Mouse (Mus musculus) NIH3T3 (cell line): Measurements from ENCODE around the gene Hoxc4.

Experiments used
- DNase-seq: peaks from one replicate; pipeline ENCODE4 v3.0.0-alpha.2; 2012; ENCODE audit warnings: low read depth

The Hoxc4 gene

GRCm38 (mm10) chr15:102990461-102991397 lies 28.0 kb upstream of the Hoxc4 start, which contains the start of gene Hoxc8:
Hoxc8 (plus strand) TSS chr15:102990607.
- no peak for DNase-seq

GRCm38 (mm10) chr15:102991782-102992181 lies 27.0 kb upstream of the Hoxc4 start:
- no peak for DNase-seq

- no peak for DNase-seq
Observed at GRCm38 (mm10) chr15:102992206-102992605, 26.5 kb upstream of the Hoxc4 start.

- no peak for DNase-seq
Observed at GRCm38 (mm10) chr15:102992863-102993262, 25.9 kb upstream of the Hoxc4 start.

DNA sequence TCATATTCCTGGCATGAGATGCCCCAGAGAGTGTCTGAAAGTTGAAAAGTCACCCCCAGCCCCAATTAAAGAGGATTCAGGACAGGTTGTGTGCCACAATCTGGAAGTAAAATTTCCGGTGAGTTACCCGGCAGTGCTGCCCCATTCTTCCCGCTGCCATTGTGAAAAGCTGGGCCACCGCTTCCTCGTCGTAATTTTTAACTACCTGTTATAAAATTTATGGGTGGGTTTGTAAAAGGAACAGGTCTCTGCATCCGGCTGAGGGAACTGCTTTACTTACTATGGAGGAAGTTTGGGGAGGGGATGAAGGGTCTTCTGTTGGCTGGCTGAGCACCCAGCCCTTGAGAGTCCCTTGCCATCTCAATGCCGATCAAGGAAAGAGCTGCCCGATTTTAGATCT lies 22.2 kb upstream of the Hoxc4 start:
- DNase-seq = no peak

DNA sequence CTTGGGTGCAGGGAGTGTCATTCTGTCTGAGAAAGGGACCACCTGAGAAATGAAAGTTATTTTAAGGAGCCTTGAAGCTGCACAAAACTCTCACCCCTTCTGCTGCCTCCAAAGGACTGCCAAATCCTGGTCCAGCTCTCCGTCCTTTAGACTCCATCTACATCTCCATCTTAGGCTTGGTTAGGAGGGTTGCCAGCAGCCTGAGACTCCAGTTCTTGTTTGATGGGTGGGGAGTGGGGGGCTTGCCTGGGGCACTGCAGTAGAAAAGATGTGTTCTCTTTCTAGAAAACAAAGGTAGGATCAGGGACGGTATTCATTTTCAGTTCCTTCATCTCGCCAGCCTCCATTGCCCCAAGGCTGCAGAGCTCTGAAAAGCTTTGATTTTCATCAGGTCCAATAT lies 21.3 kb upstream of the Hoxc4 start:
- peak; percentile 38 for DNase-seq

GRCm38 (mm10) chr15:102997939-102998355 lies 20.8 kb upstream of the Hoxc4 start, which contains the start of gene Hoxc6:
Hoxc6 (plus strand) TSS chr15:102998257.
- peak; percentile 82 for DNase-seq

DNA sequence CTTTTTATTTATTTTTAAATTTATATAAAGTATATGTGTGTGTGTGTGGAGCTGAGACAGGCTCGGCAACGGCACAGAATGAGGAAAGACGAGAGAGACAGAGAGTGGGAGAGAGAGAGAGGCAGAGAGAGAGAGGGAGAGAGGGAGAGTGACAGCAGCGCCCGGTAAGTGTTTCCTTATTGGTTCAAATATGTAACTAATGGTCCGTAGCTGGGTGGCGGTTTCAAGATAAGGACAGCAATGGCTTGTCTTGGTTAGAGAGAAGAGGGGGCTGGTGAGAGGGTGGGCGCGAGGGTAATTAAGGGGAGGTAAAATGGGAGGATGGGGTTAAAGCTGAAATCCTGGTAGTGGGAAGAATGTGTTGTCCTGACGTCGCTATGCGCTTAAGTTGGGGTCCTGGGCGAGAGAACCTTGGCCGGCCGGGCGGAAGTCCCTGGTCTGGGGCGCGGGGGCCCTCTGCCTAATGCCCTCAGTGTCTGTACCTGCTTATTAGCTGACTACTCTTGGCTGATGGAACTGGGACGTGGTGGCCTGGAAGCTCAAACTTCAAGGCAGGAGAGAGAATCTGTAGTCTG lies 20.0 kb upstream of the Hoxc4 start:
- peak; percentile 50 for DNase-seq

DNA sequence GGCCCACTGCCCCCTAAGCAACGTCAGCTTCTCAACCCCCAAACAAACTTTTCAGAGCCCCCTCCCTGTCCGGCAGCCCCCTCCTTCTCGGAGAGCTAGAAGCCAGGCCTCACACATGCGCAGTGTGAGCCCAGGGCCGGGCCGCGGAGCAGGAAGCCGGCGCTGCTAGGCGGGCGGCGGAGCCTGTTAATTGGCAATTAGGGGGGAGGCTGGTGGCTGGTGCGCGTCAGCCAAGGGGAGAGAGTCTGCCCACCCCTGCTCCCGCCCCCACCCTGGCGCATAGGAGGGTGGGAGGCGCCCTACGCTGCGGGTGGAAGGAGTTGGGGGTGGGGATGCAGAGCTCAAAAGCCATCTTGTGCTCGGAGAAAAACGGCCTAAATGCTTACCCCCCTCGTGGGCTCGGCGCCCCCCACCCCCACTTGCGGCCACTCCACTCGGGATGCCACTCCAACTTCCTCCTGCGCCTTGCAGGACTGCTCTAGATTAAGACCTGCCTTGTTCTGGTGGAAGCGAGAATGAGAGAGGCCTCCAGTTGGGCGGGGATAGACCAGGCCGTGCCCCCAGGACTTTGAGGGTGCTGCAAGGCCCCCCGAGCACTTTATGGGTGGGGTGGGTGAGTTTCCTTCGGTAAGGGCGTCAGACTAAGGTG lies 19.4 kb upstream of the Hoxc4 start:
- peak; percentile 96 for DNase-seq

DNA sequence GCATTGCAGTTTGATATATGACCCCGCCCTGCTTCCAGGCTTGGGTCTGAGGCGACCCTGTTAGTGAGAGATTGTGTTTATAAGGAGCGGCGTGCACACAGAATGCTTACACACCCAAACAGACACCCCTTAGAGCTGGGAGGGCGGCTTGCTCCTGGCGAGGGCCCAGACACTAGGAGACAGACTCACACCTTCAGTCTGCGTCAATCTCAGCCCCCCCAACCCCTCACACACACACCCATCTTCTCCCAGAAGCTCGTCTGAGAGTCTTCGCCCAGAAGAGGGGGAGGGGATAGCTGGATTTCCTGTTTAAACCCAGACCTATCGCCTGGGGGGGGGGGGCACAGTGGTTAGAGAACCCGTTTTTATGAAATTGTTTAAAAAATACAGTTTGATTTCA lies 18.8 kb upstream of the Hoxc4 start:
- peak; percentile 55 for DNase-seq

- DNase-seq = no peak
Observed at GRCm38 (mm10) chr15:103000501-103000901, 18.2 kb upstream of the Hoxc4 start.

- DNase-seq = no peak
Observed at GRCm38 (mm10) chr15:103001370-103001769, 17.4 kb upstream of the Hoxc4 start.

GRCm38 (mm10) chr15:103002156-103002555 lies 16.6 kb upstream of the Hoxc4 start:
- peak; percentile 82 for DNase-seq

DNA sequence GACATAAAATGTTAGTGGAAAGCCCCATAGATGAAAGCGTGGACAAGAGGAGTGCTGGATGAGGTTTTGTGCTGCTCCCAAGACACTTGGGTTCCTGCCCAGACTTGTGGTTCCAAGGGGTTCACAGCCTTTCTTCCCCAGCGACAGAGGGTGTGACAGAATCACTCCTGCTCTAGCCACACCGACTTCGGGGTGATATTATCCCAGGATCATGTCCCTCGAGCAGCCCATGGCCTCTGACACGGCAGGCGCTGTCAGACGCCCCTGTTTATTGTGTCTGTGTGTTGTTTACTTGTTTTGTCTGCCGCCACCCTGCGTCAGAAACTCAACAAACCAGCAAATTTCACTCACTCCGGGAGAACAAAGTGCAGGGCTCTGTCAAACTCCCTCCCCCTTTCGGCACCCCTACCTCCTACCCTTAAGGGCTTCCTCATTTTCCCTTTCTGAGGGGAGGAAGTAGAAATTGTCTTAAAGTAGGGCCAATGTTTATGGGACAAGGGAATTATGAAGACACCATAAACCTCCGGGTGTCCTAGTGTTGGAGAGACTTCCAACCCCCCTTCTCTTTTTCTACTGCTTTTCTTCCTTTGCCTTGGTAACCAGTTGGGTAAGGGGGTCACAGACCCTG lies 15.8 kb upstream of the Hoxc4 start:
- DNase-seq = peak; percentile 39

DNA sequence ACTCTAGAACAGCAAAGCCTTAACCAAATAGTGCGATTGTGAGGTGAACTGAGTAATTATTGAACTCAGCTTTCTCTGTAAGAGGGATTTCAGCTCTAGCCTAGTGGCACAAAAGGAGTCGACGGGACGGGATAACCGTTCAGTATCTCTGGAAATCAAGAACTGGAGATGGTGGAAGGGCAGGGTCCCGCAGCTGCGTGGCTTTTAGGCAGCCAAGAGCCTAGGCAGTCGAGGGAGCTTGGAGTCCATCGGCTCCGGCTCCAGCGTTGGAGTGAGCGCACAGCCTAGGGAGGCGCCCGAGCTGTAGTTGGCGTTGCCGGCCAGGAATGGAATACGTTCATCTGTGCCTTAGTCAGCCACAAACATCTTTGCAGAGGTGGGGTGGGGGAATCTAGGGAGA lies 13.4 kb upstream of the Hoxc4 start:
- DNase-seq = peak; percentile 58

DNA sequence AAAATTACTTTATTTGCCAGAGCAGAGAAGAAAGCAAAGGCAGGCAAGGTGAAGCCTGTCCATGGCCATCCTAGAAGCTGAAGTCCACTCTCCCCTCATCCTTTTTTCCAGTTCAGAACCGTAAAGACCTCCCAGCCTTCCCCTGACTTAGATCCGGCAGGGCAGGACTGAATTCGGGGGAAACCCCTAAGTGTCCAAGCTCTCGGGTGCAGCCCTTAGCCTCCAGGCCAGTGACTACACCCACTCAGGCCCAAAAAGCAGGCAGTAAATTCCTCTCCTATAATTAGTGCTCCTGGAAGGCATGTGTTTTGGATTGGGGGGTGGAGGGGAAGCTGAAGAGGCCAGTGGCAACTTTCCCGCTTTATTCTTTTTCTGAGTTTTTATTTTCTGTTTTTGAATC lies 12.9 kb upstream of the Hoxc4 start:
- peak; percentile 45 for DNase-seq

DNA sequence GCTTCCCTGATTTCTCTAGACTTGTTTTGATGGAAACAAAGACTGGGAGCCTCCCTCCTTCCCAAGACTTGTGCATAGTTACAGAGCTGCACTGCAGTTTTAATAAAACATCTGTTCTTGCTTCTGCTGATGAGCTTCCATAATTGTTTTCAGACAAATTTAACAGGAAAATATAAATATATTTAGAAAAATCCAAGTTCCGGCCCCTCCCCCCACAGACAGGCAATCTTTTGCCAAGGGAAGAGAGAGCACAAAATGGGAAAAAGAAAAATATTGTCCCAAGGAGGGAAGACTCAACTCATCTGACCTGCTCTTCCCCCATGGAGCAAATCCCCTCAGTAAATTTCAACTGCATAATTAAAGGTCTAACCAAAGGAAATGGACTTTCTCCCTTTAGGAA lies 12.4 kb upstream of the Hoxc4 start:
- no peak for DNase-seq

- DNase-seq = peak; percentile 50
Observed at GRCm38 (mm10) chr15:103009265-103010111, 9.2 kb upstream of the Hoxc4 start.

GRCm38 (mm10) chr15:103010112-103010846 lies 8.5 kb upstream of the Hoxc4 start:
- DNase-seq = no peak

DNA sequence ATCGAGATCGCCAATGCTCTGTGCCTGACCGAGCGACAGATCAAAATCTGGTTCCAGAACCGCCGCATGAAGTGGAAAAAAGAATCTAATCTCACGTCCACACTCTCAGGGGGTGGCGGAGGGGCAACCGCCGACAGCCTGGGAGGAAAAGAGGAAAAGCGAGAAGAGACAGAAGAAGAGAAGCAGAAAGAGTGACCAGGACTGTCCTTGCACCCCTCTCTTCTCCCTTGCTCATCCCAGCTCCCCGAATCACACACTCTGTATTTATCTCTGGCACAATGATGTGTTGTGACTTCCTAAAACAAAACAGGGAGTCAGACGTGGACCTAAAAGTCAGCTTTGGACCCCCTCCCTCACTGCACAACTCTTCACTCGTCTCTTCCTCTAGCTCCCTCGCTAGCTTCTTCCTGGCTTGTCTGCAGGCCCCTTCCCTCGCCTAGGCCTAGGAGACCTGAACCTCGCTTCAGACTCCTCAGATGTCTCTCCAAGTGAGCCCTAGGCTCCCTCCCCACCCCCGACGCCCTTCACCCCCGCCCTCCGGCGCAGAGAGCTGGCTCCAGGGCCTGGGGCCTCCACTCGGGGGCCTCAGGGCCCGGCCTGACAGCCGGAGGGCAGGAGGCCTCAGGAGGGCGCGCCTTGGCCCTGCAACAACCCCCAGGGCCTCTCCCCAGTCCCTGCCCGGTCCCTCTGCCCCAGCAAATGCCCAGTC lies 7.7 kb upstream of the Hoxc4 start:
- DNase-seq = no peak
